Mouse (Mus musculus) ZHBTc4 (cell line): ENCODE data around the gene Smn1.
"Not testable (repeated sequence)": the region's sequence is repeated elsewhere in the genome, so short reads cannot be mapped to it uniquely, and the experiment has no call there.

Experiments used
- DNase-seq: peaks from one replicate; pipeline ENCODE4 v3.0.0-alpha.2; 2011; ENCODE audit warnings: low read depth, low spot score

Gene Smn1

GRCm38 (mm10) chr13:100124423-100125257, at the start of gene Smn1:
TSS of gene Smn1 (plus strand) at chr13:100124852.
- peak; percentile 95 for DNase-seq

GRCm38 (mm10) chr13:100098808-100099207, 25.8 kb upstream of the Smn1 start:
- DNase-seq: no peak

- DNase-seq: peak; percentile 21
Observed at GRCm38 (mm10) chr13:100103052-100103658, 21.5 kb upstream of the Smn1 start.

- peak; percentile 96 for DNase-seq
Observed at GRCm38 (mm10) chr13:100103748-100104254, 20.9 kb upstream of the Smn1 start, which contains the start of gene Bdp1. TSS of gene Bdp1 (minus strand) at chr13:100104070.

GRCm38 (mm10) chr13:100107652-100108472, 16.8 kb upstream of the Smn1 start, which contains the start of gene Serf1:
TSS of gene Serf1 (plus strand) at chr13:100108012.
- peak; percentile 85 for DNase-seq

GRCm38 (mm10) chr13:100112218-100112972, 12.3 kb upstream of the Smn1 start:
- peak; percentile 27 for DNase-seq

GRCm38 (mm10) chr13:100123970-100124369, 682 bp upstream of the Smn1 start:
- no peak for DNase-seq

- DNase-seq: peak; percentile 21
Observed at GRCm38 (mm10) chr13:100125258-100125643, 599 bp downstream of the Smn1 start.

GRCm38 (mm10) chr13:100141646-100142314, 17.1 kb downstream of the Smn1 start:
- peak; percentile 16 for DNase-seq

- DNase-seq: no peak
Observed at GRCm38 (mm10) chr13:100152659-100153058, 28.0 kb downstream of the Smn1 start.

GRCm38 (mm10) chr13:100156624-100157023, 32.0 kb downstream of the Smn1 start:
- no peak for DNase-seq

GRCm38 (mm10) chr13:100161171-100161870, 36.7 kb downstream of the Smn1 start:
- not testable (repeated sequence) for DNase-seq

- DNase-seq: not testable (repeated sequence)
Observed at GRCm38 (mm10) chr13:100162467-100162866, 37.8 kb downstream of the Smn1 start.

- not testable (repeated sequence) for DNase-seq
Observed at GRCm38 (mm10) chr13:100166378-100166777, 41.7 kb downstream of the Smn1 start.

- not testable (repeated sequence) for DNase-seq
Observed at GRCm38 (mm10) chr13:100174360-100174759, 49.7 kb downstream of the Smn1 start.

GRCm38 (mm10) chr13:100183111-100183510, 58.5 kb downstream of the Smn1 start:
- DNase-seq: not testable (repeated sequence)
